16 mouse cellular contexts compared by ENCODE assay signal in genomic region chr17:84622873-84623272, GRCm38 (mm10). TPM values are rescaled to one million over a fixed set of nuclear protein-coding genes. Genes with fewer than 3 reads are reported as not detected.
DNase-seq lines count a peak whose midpoint lies in the region; ATAC-seq and TF ChIP-seq lines count a peak whose summit lies in the region.
"Had no signal": no experiment of that assay in that cellular context is flagged by ENCODE, and none has a peak within 500 bp of the region (broad histone marks: within the 10 kb centered on the region; RNA-seq: fewer than 3 reads in every experiment).

No protein-coding gene starts in this region.

- H3K27ac ChIP-seq in heart, adult 2 months: no peak overlapping the region
- peak overlapping the region; percentile 77 for H3K27ac ChIP-seq in stomach, embryonic 14.5 days (ENCODE audit: low read length)
- H3K27ac ChIP-seq in stomach, postnatal 0 days (replicated peaks): no peak overlapping the region
- H3K27ac ChIP-seq in intestine, embryonic 16.5 days (ENCODE audit: low read length): peak overlapping the region; percentile 40; the same call in 1 of the 2 replicates
- H3K27ac ChIP-seq in forebrain, embryonic 12.5 days: no peak overlapping the region
- H3K27ac ChIP-seq: liver, embryonic 12.5 days; neural tube, embryonic 13.5 days had no signal

- ATAC-seq in stomach, embryonic 14.5 days (ENCODE audit: insufficient number of reproducible peaks, insufficient read depth, low FRiP score, low read depth): no peak
- ATAC-seq in stomach, postnatal 0 days (ENCODE audit: low FRiP score, low TSS enrichment): no peak
- ATAC-seq in intestine, embryonic 16.5 days: no peak
- ATAC-seq in forebrain, embryonic 12.5 days (ENCODE audit: low FRiP score): no peak
- ATAC-seq: inflammation-experienced regulatory T-cells, adult 6 months; liver, embryonic 12.5 days had no signal

- 62% methylated on average over 2 of the region's 2 CpGs for WGBS in heart, adult 2 months
- 50% methylated on average over 2 of the region's 2 CpGs for WGBS in stomach, embryonic 14.5 days
- WGBS in stomach, postnatal 0 days: 66% methylated on average over 2 of the region's 2 CpGs
- WGBS in intestine, embryonic 16.5 days: 60% methylated on average over 2 of the region's 2 CpGs
- 72% methylated on average over 2 of the region's 2 CpGs for WGBS in forebrain, embryonic 12.5 days

- H3K4me1 ChIP-seq in heart, adult 2 months (ENCODE audit: control insufficient read depth, insufficient read depth, low read length): no peaks in the 10 kb centered on the region
- H3K4me1 ChIP-seq in stomach, embryonic 14.5 days (ENCODE audit: control insufficient read depth, insufficient read depth, low read length): peaks cover 7% of the 10 kb centered on the region; the same call in 1 of the 2 replicates
- H3K4me1 ChIP-seq in stomach, postnatal 0 days (replicated peaks; ENCODE audit: control insufficient read depth, insufficient read depth): 0 out of 2 replicates have a peak, but pooled peaks cover 4% of the 10 kb centered on the region
- H3K4me1 ChIP-seq in intestine, embryonic 16.5 days (ENCODE audit: control insufficient read depth, insufficient read depth, low read length): peaks cover 10% of the 10 kb centered on the region; the same call in 1 of the 2 replicates
- peaks cover 5% of the 10 kb centered on the region for H3K4me1 ChIP-seq in forebrain, embryonic 12.5 days

- TF ChIP-seq EP300 in heart, adult 2 months (IDR thresholded peaks at IDR 0.05; ENCODE audit: insufficient read depth, low read depth, low read length): no peak
- TF ChIP-seq EP300 in stomach, postnatal 0 days (optimal IDR thresholded peaks at IDR 0.05): no peak

- no peak overlapping the region for H3K4me2 ChIP-seq in stomach, embryonic 14.5 days (replicated peaks; ENCODE audit: low read depth, low read length)
- no peak overlapping the region for H3K4me2 ChIP-seq in stomach, postnatal 0 days (replicated peaks; ENCODE audit: low read depth)
- H3K4me2 ChIP-seq in intestine, embryonic 16.5 days (ENCODE audit: low read depth, low read length): no peak overlapping the region
- no peak overlapping the region for H3K4me2 ChIP-seq in forebrain, embryonic 12.5 days
- H3K4me2 ChIP-seq: liver, embryonic 12.5 days; neural tube, embryonic 13.5 days had no signal

- H3K27me3 ChIP-seq in heart, adult 2 months (ENCODE audit: control insufficient read depth, insufficient read depth, low read length): no peaks in the 10 kb centered on the region
- H3K27me3 ChIP-seq in stomach, embryonic 14.5 days (ENCODE audit: control insufficient read depth, insufficient read depth, low read length): no peaks in the 10 kb centered on the region
- no peaks in the 10 kb centered on the region for H3K27me3 ChIP-seq in stomach, postnatal 0 days (ENCODE audit: control insufficient read depth, insufficient read depth, low read length)
- H3K27me3 ChIP-seq in intestine, embryonic 16.5 days (replicated peaks; ENCODE audit: control insufficient read depth, insufficient read depth, low read length): no peaks in the 10 kb centered on the region
- no peaks in the 10 kb centered on the region for H3K27me3 ChIP-seq in forebrain, embryonic 12.5 days
- H3K27me3 ChIP-seq: liver, embryonic 12.5 days; neural tube, embryonic 13.5 days had no signal

- no peaks in the 10 kb centered on the region for H3K36me3 ChIP-seq in heart, adult 2 months (ENCODE audit: control insufficient read depth, insufficient read depth, low read length)
- no peaks in the 10 kb centered on the region for H3K36me3 ChIP-seq in stomach, embryonic 14.5 days (ENCODE audit: control insufficient read depth, insufficient read depth, low read length)
- H3K36me3 ChIP-seq in stomach, postnatal 0 days (ENCODE audit: control insufficient read depth, insufficient read depth, low read length): no peaks in the 10 kb centered on the region
- no peaks in the 10 kb centered on the region for H3K36me3 ChIP-seq in intestine, embryonic 16.5 days (ENCODE audit: control insufficient read depth, insufficient read depth, low read length)
- no peaks in the 10 kb centered on the region for H3K36me3 ChIP-seq in forebrain, embryonic 12.5 days (replicated peaks)
- H3K36me3 ChIP-seq: liver, embryonic 12.5 days; neural tube, embryonic 13.5 days had no signal

- peak; percentile 89 for DNase-seq in heart, adult 11 months
- DNase-seq in heart, adult 2 months: no peak
- no peak for DNase-seq in stomach, postnatal 0 days (ENCODE audit: low spot score)
- DNase-seq in cerebellum, adult 8-10 months: no peak
- DNase-seq in layer of hippocampus, postnatal 10 days (ENCODE audit: low spot score in 2 of 2): no peak
- DNase-seq: adrenal gland, postnatal 10 days; cerebellum, postnatal 25 days; heart, postnatal 36 days; kidney, postnatal 36 days had no signal

- no peak for TF ChIP-seq CTCF in heart, adult 2 months (IDR thresholded peaks at IDR 0.05)
- TF ChIP-seq CTCF in stomach, postnatal 0 days (IDR thresholded peaks at IDR 0.05; ENCODE audit: low read depth): no peak

- intact Hi-C loops in heart, adult 2 months (cut with DNase I): no loop called here

- no peak overlapping the region for H3K9ac ChIP-seq in heart, adult 2 months (ENCODE audit: low read depth, low read length)
- no peak overlapping the region for H3K9ac ChIP-seq in stomach, embryonic 14.5 days (replicated peaks; ENCODE audit: low read depth, low read length)
- no peak overlapping the region for H3K9ac ChIP-seq in stomach, postnatal 0 days (ENCODE audit: low read length)
- no peak overlapping the region for H3K9ac ChIP-seq in intestine, embryonic 16.5 days (ENCODE audit: low read depth, low read length)
- H3K9ac ChIP-seq in forebrain, embryonic 12.5 days: no peak overlapping the region
- H3K9ac ChIP-seq: liver, embryonic 12.5 days; neural tube, embryonic 13.5 days had no signal

- H3K79me2 ChIP-seq in heart, adult 2 months (replicated peaks; ENCODE audit: control insufficient read depth, insufficient read depth, low read length): no peaks in the 10 kb centered on the region

- H3K4me3 ChIP-seq in heart, adult 2 months: no peak overlapping the region
- no peak overlapping the region for H3K4me3 ChIP-seq in stomach, embryonic 14.5 days (ENCODE audit: low read depth, low read length)
- H3K4me3 ChIP-seq in stomach, postnatal 0 days (ENCODE audit: low read depth, low read length): no peak overlapping the region
- H3K4me3 ChIP-seq in intestine, embryonic 16.5 days (ENCODE audit: low read length): no peak overlapping the region
- no peak overlapping the region for H3K4me3 ChIP-seq in forebrain, embryonic 12.5 days (replicated peaks)
- H3K4me3 ChIP-seq: liver, embryonic 12.5 days; neural tube, embryonic 13.5 days had no signal

- H3K9me3 ChIP-seq in stomach, embryonic 14.5 days (ENCODE audit: control insufficient read depth, low read depth, low read length): no peaks in the 10 kb centered on the region
- no peaks in the 10 kb centered on the region for H3K9me3 ChIP-seq in stomach, postnatal 0 days (ENCODE audit: control insufficient read depth, low read length)
- no peaks in the 10 kb centered on the region for H3K9me3 ChIP-seq in intestine, embryonic 16.5 days (ENCODE audit: control insufficient read depth, low read length)
- no peaks in the 10 kb centered on the region for H3K9me3 ChIP-seq in forebrain, embryonic 12.5 days
- H3K9me3 ChIP-seq: liver, embryonic 12.5 days; neural tube, embryonic 13.5 days had no signal

- no peak for TF ChIP-seq POLR2A in heart, adult 2 months (IDR thresholded peaks at IDR 0.05; ENCODE audit: insufficient read depth, low read depth, low read length)

RNA-seq across cellular contexts. Expression of gene Dync2li1, which starts 3.4 kb away (rescaled TPM):
- 1 to 10 TPM; 2.7 to 3.5 TPM for total RNA-seq in heart, adult 2 months (2021)
- polyA plus RNA-seq in heart, adult 2 months (2012; rRNA removed): 2.9 and 3.2 TPM in 2 replicates
- 37.1 and 39.9 TPM in 2 replicates for polyA plus RNA-seq in stomach, embryonic 14.5 days (2014; fragmentation: Nextera tagmentation; extraction: Ambion mirVana)
- polyA plus RNA-seq in stomach, postnatal 0 days (2015; fragmentation: Nextera tagmentation; extraction: Ambion mirVana): 13.3 and 14.0 TPM in 2 replicates
- 18.1 and 20.1 TPM in 2 replicates for polyA plus RNA-seq in intestine, embryonic 16.5 days (2015; fragmentation: Nextera tagmentation; extraction: Ambion mirVana)
- 10 to 100 TPM; 21.9 to 23.9 TPM for total RNA-seq in layer of hippocampus, postnatal 10 days (2021)
- 34.2 and 34.6 TPM in 2 replicates for polyA plus RNA-seq in forebrain, embryonic 12.5 days (2016; fragmentation: Nextera tagmentation; extraction: Ambion mirVana)

RNA-seq across cellular contexts. Expression of gene Abcg8, which starts 53.2 kb away (rescaled TPM):
- total RNA-seq in heart, adult 2 months (2021): not detected
- 0.06 TPM in 1 of 2 replicates, not detected in the other for polyA plus RNA-seq in heart, adult 2 months (2012; rRNA removed)
- 0.20 TPM in 1 of 2 replicates, not detected in the other for polyA plus RNA-seq in stomach, embryonic 14.5 days (2014; fragmentation: Nextera tagmentation; extraction: Ambion mirVana)
- polyA plus RNA-seq in stomach, postnatal 0 days (2015; fragmentation: Nextera tagmentation; extraction: Ambion mirVana): 0.08 and 0.13 TPM in 2 replicates
- 1.2 and 2.1 TPM in 2 replicates for polyA plus RNA-seq in intestine, embryonic 16.5 days (2015; fragmentation: Nextera tagmentation; extraction: Ambion mirVana)
- total RNA-seq in layer of hippocampus, postnatal 10 days (2021): not detected
- polyA plus RNA-seq in forebrain, embryonic 12.5 days (2016; fragmentation: Nextera tagmentation; extraction: Ambion mirVana): 0.05 and 0.19 TPM in 2 replicates
- total RNA-seq: heart, postnatal 36 days had no signal
- polyA plus RNA-seq: C2C12; inflammation-experienced regulatory T-cells, adult 6 months; neural tube, embryonic 13.5 days had no signal

RNA-seq across cellular contexts. Expression of gene Abcg5, which starts 59.9 kb away (rescaled TPM):
- total RNA-seq in heart, adult 2 months (2021): not detected
- 0.09 TPM in 1 of 2 replicates, not detected in the other for polyA plus RNA-seq in heart, adult 2 months (2012; rRNA removed)
- polyA plus RNA-seq in stomach, embryonic 14.5 days (2014; fragmentation: Nextera tagmentation; extraction: Ambion mirVana): 0.94 and 1.8 TPM in 2 replicates
- polyA plus RNA-seq in stomach, postnatal 0 days (2015; fragmentation: Nextera tagmentation; extraction: Ambion mirVana): 0.82 and 1.7 TPM in 2 replicates
- 3.7 and 6.5 TPM in 2 replicates for polyA plus RNA-seq in intestine, embryonic 16.5 days (2015; fragmentation: Nextera tagmentation; extraction: Ambion mirVana)
- total RNA-seq in layer of hippocampus, postnatal 10 days (2021): not detected
- polyA plus RNA-seq in forebrain, embryonic 12.5 days (2016; fragmentation: Nextera tagmentation; extraction: Ambion mirVana): 2.8 and 4.2 TPM in 2 replicates
- total RNA-seq: heart, postnatal 36 days had no signal
- polyA plus RNA-seq: C2C12 had no signal

Comparison
In these comparisons a context has a peak if more than half of its experiments do, and no peak if none do; other contexts are left out.
1. H3K27ac ChIP-seq: peak in stomach, embryonic 14.5 days (single experiment) and intestine, embryonic 16.5 days (single experiment); none in heart, adult 2 months (single experiment), stomach, postnatal 0 days (single experiment) and forebrain, embryonic 12.5 days (single experiment).